Mouse (Mus musculus): Measurements from ENCODE around the gene 4933430I17Rik.

4933430I17Rik gene

GRCm38 (mm10) chr4:62524651-62525488 is at the start of gene 4933430I17Rik, which contains the start of gene Pole3:
TSS of gene 4933430I17Rik (plus strand) at chr4:62525369.
TSS of gene Pole3 (minus strand) at chr4:62525068.
- under 1% methylated on average over 59 of the region's 59 CpGs for WGBS

DNA sequence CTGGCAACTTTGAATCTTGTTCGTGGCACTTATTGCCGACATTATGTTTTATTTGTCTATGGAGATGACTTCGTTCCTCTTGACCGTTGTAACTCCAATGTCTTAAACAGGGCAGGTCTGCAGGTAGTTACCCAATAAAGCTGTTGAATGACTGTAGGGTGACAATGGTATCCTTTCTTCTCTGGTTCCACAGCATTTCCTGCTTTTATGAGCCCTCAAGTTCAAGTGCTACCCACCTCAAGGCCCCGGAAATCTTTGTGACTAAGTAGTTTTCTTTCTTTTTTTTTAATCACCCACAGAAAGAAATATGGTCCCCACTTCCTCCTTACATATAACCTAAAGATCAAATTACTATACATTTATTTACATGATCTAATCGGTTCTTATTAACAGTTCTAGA is 49.4 kb upstream of the 4933430I17Rik start:
- 94% methylated on average over 6 of the region's 6 CpGs for WGBS

- WGBS = 88% methylated on average over 6 of the region's 6 CpGs
Observed at GRCm38 (mm10) chr4:62477542-62478244, 47.5 kb upstream of the 4933430I17Rik start.

DNA sequence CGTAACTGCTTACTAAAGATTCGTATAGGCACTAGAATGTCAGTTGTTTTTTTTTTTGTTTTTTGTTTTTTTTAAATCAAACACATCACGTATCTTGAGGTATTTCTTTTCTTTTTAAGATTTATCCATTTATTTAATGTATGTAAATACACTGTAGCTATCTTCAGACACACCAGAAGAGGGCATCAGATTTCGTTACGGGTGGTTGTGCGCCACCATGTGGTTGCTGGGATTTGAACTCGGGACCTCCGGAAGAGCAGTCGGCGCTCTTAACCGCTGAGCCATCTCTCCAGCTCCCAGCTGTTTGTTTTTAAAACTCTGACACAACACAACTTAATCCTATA is 45.6 kb upstream of the 4933430I17Rik start:
- 10% methylated on average over 11 of the region's 11 CpGs for WGBS

GRCm38 (mm10) chr4:62479937-62480708 is 45.0 kb upstream of the 4933430I17Rik start, which contains the start of gene Bspry:
TSS of gene Bspry (plus strand) at chr4:62480053.
- WGBS = 4% methylated on average over 71 of the region's 71 CpGs

- WGBS = 58% methylated on average over 10 of the region's 10 CpGs
Observed at GRCm38 (mm10) chr4:62480709-62481605, 44.2 kb upstream of the 4933430I17Rik start.

GRCm38 (mm10) chr4:62484928-62485327 is 40.2 kb upstream of the 4933430I17Rik start:
- 83% methylated on average over 3 of the region's 3 CpGs for WGBS

- 91% methylated on average over 8 of the region's 8 CpGs for WGBS
Observed at GRCm38 (mm10) chr4:62485450-62486161, 39.6 kb upstream of the 4933430I17Rik start.

GRCm38 (mm10) chr4:62486162-62486696 is 38.9 kb upstream of the 4933430I17Rik start:
- 91% methylated on average over 15 of the region's 15 CpGs for WGBS

DNA sequence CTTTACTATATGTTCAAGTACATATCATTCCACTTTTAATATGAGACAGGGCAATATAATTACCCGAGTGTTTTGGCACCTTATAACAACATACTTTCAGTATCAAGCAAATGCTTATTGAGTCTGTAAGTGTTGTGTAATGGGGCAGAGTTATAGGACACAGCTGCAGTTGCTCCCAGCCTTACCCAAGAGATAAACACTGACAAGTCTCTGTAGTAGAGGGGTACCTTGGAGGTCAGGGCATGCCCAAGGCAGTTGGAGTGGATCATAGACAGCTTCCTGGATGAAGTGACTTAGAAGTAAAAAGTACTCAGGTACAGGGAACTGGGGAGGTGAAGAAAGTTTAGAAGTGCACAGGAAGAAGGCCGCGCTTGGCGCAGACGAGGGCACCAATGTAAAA is 38.0 kb upstream of the 4933430I17Rik start:
- WGBS = 97% methylated on average over 5 of the region's 5 CpGs

GRCm38 (mm10) chr4:62487914-62488313 is 37.3 kb upstream of the 4933430I17Rik start:
- 83% methylated on average over 2 of the region's 2 CpGs for WGBS

- 74% methylated on average over 2 of the region's 2 CpGs for WGBS
Observed at GRCm38 (mm10) chr4:62492682-62493081, 32.5 kb upstream of the 4933430I17Rik start.

- WGBS = 69% methylated on average over 9 of the region's 9 CpGs
Observed at GRCm38 (mm10) chr4:62494230-62494629, 30.9 kb upstream of the 4933430I17Rik start.

DNA sequence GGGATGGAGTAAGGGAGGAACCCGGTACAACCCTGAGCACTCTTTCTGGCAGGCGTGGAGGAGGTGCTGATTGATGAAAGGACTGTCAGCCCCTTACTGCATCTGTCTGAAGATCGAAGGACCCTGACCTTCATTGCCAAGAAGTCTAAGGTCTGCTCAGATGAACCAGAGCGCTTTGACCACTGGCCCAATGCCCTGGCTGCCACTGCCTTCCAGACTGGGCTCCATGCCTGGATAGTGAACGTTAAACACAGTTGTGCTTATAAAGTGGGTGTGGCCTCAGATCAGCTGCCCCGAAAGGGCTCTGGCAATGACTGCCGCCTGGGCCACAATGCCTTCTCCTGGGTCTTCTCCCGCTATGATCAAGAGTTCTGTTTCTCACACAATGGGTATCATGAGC is 29.2 kb upstream of the 4933430I17Rik start:
- WGBS = 70% methylated on average over 8 of the region's 8 CpGs

GRCm38 (mm10) chr4:62496815-62497214 is 28.4 kb upstream of the 4933430I17Rik start:
- 23% methylated on average over 8 of the region's 8 CpGs for WGBS

DNA sequence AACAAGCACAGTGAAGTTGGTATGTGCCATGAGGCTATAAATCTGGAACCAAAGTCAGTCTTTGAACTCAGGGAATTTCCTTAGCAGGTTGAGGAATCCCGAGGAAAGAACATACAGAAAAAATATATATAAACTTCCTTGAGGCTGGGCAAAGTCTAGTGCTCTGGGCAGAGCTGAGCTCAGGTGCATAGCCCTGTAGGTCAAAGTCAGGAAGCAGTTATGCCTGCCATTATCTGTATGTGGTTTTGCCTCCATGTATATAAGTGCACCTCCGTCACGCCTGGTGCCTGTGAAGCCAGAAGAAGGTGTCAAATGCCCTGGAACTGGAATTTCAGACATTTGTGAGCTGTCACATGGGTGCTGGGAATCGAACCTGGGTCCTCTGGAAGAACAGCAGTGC is 24.4 kb upstream of the 4933430I17Rik start:
- 94% methylated on average over 4 of the region's 4 CpGs for WGBS

DNA sequence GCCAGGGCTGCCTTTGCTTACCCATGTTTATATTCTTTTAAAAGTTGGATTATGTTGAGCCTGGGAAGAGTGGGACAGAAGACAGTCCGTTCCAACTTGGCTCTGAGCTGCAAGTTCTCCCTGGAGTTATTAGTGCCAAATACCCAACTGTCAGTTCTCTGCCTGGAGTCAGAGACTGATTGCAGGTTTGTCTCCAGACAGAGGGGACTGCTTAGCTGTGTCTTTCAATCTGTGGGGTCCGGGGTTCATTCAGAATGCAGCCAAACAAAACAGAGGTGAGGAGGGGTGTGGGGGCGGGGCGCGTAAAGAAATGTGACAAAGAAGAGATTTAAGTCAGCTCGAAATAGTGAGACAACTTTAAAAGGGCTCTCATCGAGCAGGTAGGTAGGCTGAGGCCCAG is 23.6 kb upstream of the 4933430I17Rik start:
- 1% methylated on average over 7 of the region's 7 CpGs for WGBS

DNA sequence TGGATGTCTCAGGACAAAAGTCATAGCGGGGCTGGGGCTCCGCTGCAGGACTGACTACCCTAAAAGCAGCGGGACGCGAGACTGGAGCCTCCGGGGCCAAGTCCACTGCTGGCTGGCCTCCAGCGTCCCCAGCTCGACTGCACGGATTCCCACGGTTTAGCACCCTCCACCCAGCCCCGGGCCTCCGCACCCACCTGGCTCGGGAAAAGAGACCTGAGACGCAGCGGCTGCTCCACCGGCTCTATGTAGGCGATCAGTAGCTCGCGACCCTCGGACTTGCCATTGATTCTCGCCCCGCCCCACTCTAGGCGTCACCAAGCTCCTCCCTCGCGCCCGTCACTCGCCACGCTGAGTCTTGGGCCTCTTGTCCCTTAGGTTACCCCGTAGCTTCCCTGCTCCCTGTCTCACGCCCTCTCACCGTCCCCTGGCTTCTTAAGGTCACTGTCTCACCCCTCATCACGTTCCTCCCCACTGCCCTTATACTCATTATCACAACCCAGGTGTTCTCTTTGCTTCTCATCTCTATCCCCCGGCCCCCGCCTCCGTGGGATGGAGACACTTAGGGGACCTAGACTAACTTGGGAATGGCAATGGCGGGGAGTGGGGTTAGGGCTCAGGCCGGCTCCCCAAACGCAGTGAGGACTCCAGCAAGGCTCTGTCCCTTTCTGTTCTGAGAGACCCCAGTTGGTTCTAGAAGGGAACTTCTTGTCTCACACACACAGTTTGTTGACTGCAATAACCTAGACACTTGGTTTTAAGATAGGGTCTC is 23.0 kb upstream of the 4933430I17Rik start:
- WGBS = 3% methylated on average over 38 of the region's 38 CpGs

GRCm38 (mm10) chr4:62502969-62503368 is 22.2 kb upstream of the 4933430I17Rik start:
- 73% methylated on average over 7 of the region's 7 CpGs for WGBS
